Mouse (Mus musculus): Measurements from ENCODE around the gene Fetub. TPM values are rescaled to one million over a fixed set of nuclear protein-coding genes. Genes with fewer than 3 reads are reported as not detected.

The Fetub gene
- polyA plus RNA-seq, 1 experiment from 2014 or later = not detected

GRCm38 (mm10) chr16:22881487-22881886 lies 36.6 kb upstream of the Fetub start:
- Histone ChIP-seq H3K4me1 (replicated peaks; ENCODE audit: control insufficient read depth, insufficient read depth, low read length) (no peaks in the 10 kb centered on the region), H3K27me3 (replicated peaks; ENCODE audit: control insufficient read depth, insufficient read depth, low read length) (no peaks in the 10 kb centered on the region), H3K36me3 (ENCODE audit: control insufficient read depth, insufficient read depth, low read length) (no peaks in the 10 kb centered on the region), H3K9ac (ENCODE audit: low read length) (no peak overlapping the region), H3K4me3 (ENCODE audit: low read depth, low read length) (no peak overlapping the region), H3K27ac (ENCODE audit: low read depth) (no peak overlapping the region), H3K4me2 (ENCODE audit: low read length) (no peak overlapping the region), H3K9me3 (ENCODE audit: control insufficient read depth, low read length) (no peaks in the 10 kb centered on the region)
- ATAC-seq (replicated peaks; ENCODE audit: low FRiP score, low TSS enrichment, low read depth) (no peak), DNase-seq (ENCODE audit: low spot score) (no peak)
- WGBS = 54% methylated on average over 4 of the region's 4 CpGs

GRCm38 (mm10) chr16:22883441-22883840 lies 34.7 kb upstream of the Fetub start:
- no peaks in the 10 kb centered on the region for H3K4me1 ChIP-seq (replicated peaks; ENCODE audit: control insufficient read depth, insufficient read depth, low read length)
- no peaks in the 10 kb centered on the region for H3K9me3 ChIP-seq (ENCODE audit: control insufficient read depth, low read length)
- WGBS = 81% methylated on average over 5 of the region's 5 CpGs
- no peak for ATAC-seq (replicated peaks; ENCODE audit: low FRiP score, low TSS enrichment, low read depth)
- no peak overlapping the region for H3K27ac ChIP-seq (ENCODE audit: low read depth)
- H3K27me3 ChIP-seq (replicated peaks; ENCODE audit: control insufficient read depth, insufficient read depth, low read length) = no peaks in the 10 kb centered on the region
- H3K9ac ChIP-seq (ENCODE audit: low read length) = no peak overlapping the region
- H3K4me2 ChIP-seq (ENCODE audit: low read length) = no peak overlapping the region
- no peak overlapping the region for H3K4me3 ChIP-seq (ENCODE audit: low read depth, low read length)
- DNase-seq (ENCODE audit: low spot score) = no peak
- no peaks in the 10 kb centered on the region for H3K36me3 ChIP-seq (ENCODE audit: control insufficient read depth, insufficient read depth, low read length)

- no peak for ATAC-seq (replicated peaks; ENCODE audit: low FRiP score, low TSS enrichment, low read depth)
- no peak overlapping the region for H3K4me3 ChIP-seq (ENCODE audit: low read depth, low read length)
- no peaks in the 10 kb centered on the region for H3K4me1 ChIP-seq (replicated peaks; ENCODE audit: control insufficient read depth, insufficient read depth, low read length)
- no peak overlapping the region for H3K27ac ChIP-seq (ENCODE audit: low read depth)
- H3K4me2 ChIP-seq (ENCODE audit: low read length) = no peak overlapping the region
- WGBS = 20% methylated on average over 4 of the region's 4 CpGs
- H3K9me3 ChIP-seq (ENCODE audit: control insufficient read depth, low read length) = no peaks in the 10 kb centered on the region
- H3K27me3 ChIP-seq (replicated peaks; ENCODE audit: control insufficient read depth, insufficient read depth, low read length) = no peaks in the 10 kb centered on the region
- no peaks in the 10 kb centered on the region for H3K36me3 ChIP-seq (ENCODE audit: control insufficient read depth, insufficient read depth, low read length)
- no peak for DNase-seq (ENCODE audit: low spot score)
- no peak overlapping the region for H3K9ac ChIP-seq (ENCODE audit: low read length)
Observed at GRCm38 (mm10) chr16:22885356-22885755, 32.8 kb upstream of the Fetub start.

GRCm38 (mm10) chr16:22886726-22887125 lies 31.4 kb upstream of the Fetub start:
- no peak overlapping the region for H3K4me3 ChIP-seq (ENCODE audit: low read depth, low read length)
- no peak overlapping the region for H3K9ac ChIP-seq (ENCODE audit: low read length)
- 71% methylated on average over 3 of the region's 3 CpGs for WGBS
- H3K36me3 ChIP-seq (ENCODE audit: control insufficient read depth, insufficient read depth, low read length) = no peaks in the 10 kb centered on the region
- no peaks in the 10 kb centered on the region for H3K27me3 ChIP-seq (replicated peaks; ENCODE audit: control insufficient read depth, insufficient read depth, low read length)
- ATAC-seq (replicated peaks; ENCODE audit: low FRiP score, low TSS enrichment, low read depth) (no peak), DNase-seq (ENCODE audit: low spot score) (no peak)
- no peak overlapping the region for H3K4me2 ChIP-seq (ENCODE audit: low read length)
- H3K27ac ChIP-seq (ENCODE audit: low read depth) = no peak overlapping the region
- no peaks in the 10 kb centered on the region for H3K4me1 ChIP-seq (replicated peaks; ENCODE audit: control insufficient read depth, insufficient read depth, low read length)
- no peaks in the 10 kb centered on the region for H3K9me3 ChIP-seq (ENCODE audit: control insufficient read depth, low read length)

- no peak overlapping the region for H3K4me2 ChIP-seq (ENCODE audit: low read length)
- H3K4me3 ChIP-seq (ENCODE audit: low read depth, low read length) = no peak overlapping the region
- H3K9me3 ChIP-seq (ENCODE audit: control insufficient read depth, low read length) = no peaks in the 10 kb centered on the region
- H3K9ac ChIP-seq (ENCODE audit: low read length) = no peak overlapping the region
- no peak overlapping the region for H3K27ac ChIP-seq (ENCODE audit: low read depth)
- H3K4me1 ChIP-seq (replicated peaks; ENCODE audit: control insufficient read depth, insufficient read depth, low read length) = no peaks in the 10 kb centered on the region
- H3K36me3 ChIP-seq (ENCODE audit: control insufficient read depth, insufficient read depth, low read length) = no peaks in the 10 kb centered on the region
- DNase-seq (ENCODE audit: low spot score) (no peak), ATAC-seq (replicated peaks; ENCODE audit: low FRiP score, low TSS enrichment, low read depth) (no peak)
- H3K27me3 ChIP-seq (replicated peaks; ENCODE audit: control insufficient read depth, insufficient read depth, low read length) = no peaks in the 10 kb centered on the region
- 72% methylated on average over 4 of the region's 4 CpGs for WGBS
Observed at GRCm38 (mm10) chr16:22888835-22889234, 29.3 kb upstream of the Fetub start.

- ATAC-seq (replicated peaks; ENCODE audit: low FRiP score, low TSS enrichment, low read depth) (no peak), DNase-seq (ENCODE audit: low spot score) (no peak)
- H3K9me3 ChIP-seq (ENCODE audit: control insufficient read depth, low read length) = no peaks in the 10 kb centered on the region
- H3K27me3 ChIP-seq (replicated peaks; ENCODE audit: control insufficient read depth, insufficient read depth, low read length) = no peaks in the 10 kb centered on the region
- 80% methylated on average over 8 of the region's 8 CpGs for WGBS
- no peaks in the 10 kb centered on the region for H3K36me3 ChIP-seq (ENCODE audit: control insufficient read depth, insufficient read depth, low read length)
- no peak overlapping the region for H3K4me2 ChIP-seq (ENCODE audit: low read length)
- no peak overlapping the region for H3K4me3 ChIP-seq (ENCODE audit: low read depth, low read length)
- no peaks in the 10 kb centered on the region for H3K4me1 ChIP-seq (replicated peaks; ENCODE audit: control insufficient read depth, insufficient read depth, low read length)
- no peak overlapping the region for H3K27ac ChIP-seq (ENCODE audit: low read depth)
- H3K9ac ChIP-seq (ENCODE audit: low read length) = no peak overlapping the region
Observed at GRCm38 (mm10) chr16:22889716-22890115, 28.4 kb upstream of the Fetub start.

GRCm38 (mm10) chr16:22890683-22891510 lies 27.2 kb upstream of the Fetub start, which contains the start of gene Ahsg:
Ahsg (plus strand) TSS chr16:22891277.
- no peak within 1 kb of the TSS for H3K9ac ChIP-seq (ENCODE audit: low read length)
- no peaks in the 10 kb centered on the region for H3K9me3 ChIP-seq (ENCODE audit: control insufficient read depth, low read length)
- H3K4me1 ChIP-seq (replicated peaks; ENCODE audit: control insufficient read depth, insufficient read depth, low read length) = no peaks in the 10 kb centered on the region
- no peak within 1 kb of the TSS for H3K27ac ChIP-seq (ENCODE audit: low read depth)
- H3K4me3 ChIP-seq (ENCODE audit: low read depth, low read length) = no peak within 1 kb of the TSS
- ATAC-seq (replicated peaks; ENCODE audit: low FRiP score, low TSS enrichment, low read depth) = no peak
- H3K36me3 ChIP-seq (ENCODE audit: control insufficient read depth, insufficient read depth, low read length) = no peaks in the 10 kb centered on the region
- no peaks in the 10 kb centered on the region for H3K27me3 ChIP-seq (replicated peaks; ENCODE audit: control insufficient read depth, insufficient read depth, low read length)
- H3K4me2 ChIP-seq (ENCODE audit: low read length) = no peak within 1 kb of the TSS
- 91% methylated on average over 11 of the region's 11 CpGs for WGBS
- no peak for DNase-seq (ENCODE audit: low spot score)

- no peak overlapping the region for H3K4me3 ChIP-seq (ENCODE audit: low read depth, low read length)
- no peaks in the 10 kb centered on the region for H3K9me3 ChIP-seq (ENCODE audit: control insufficient read depth, low read length)
- 89% methylated on average over 8 of the region's 8 CpGs for WGBS
- ATAC-seq (replicated peaks; ENCODE audit: low FRiP score, low TSS enrichment, low read depth) (no peak), DNase-seq (ENCODE audit: low spot score) (no peak)
- no peaks in the 10 kb centered on the region for H3K4me1 ChIP-seq (replicated peaks; ENCODE audit: control insufficient read depth, insufficient read depth, low read length)
- no peak overlapping the region for H3K27ac ChIP-seq (ENCODE audit: low read depth)
- H3K36me3 ChIP-seq (ENCODE audit: control insufficient read depth, insufficient read depth, low read length) = no peaks in the 10 kb centered on the region
- no peaks in the 10 kb centered on the region for H3K27me3 ChIP-seq (replicated peaks; ENCODE audit: control insufficient read depth, insufficient read depth, low read length)
- no peak overlapping the region for H3K9ac ChIP-seq (ENCODE audit: low read length)
- no peak overlapping the region for H3K4me2 ChIP-seq (ENCODE audit: low read length)
Observed at GRCm38 (mm10) chr16:22891733-22892154, 26.4 kb upstream of the Fetub start.

GRCm38 (mm10) chr16:22894095-22894494 lies 24.0 kb upstream of the Fetub start:
- H3K27me3 ChIP-seq (replicated peaks; ENCODE audit: control insufficient read depth, insufficient read depth, low read length) = no peaks in the 10 kb centered on the region

More at GRCm38 (mm10) chr16:22894095-22894494, 24.0 kb upstream of the Fetub start:
- Histone ChIP-seq H3K9ac (ENCODE audit: low read length) (no peak overlapping the region), H3K36me3 (ENCODE audit: control insufficient read depth, insufficient read depth, low read length) (no peaks in the 10 kb centered on the region), H3K4me1 (replicated peaks; ENCODE audit: control insufficient read depth, insufficient read depth, low read length) (no peaks in the 10 kb centered on the region), H3K9me3 (ENCODE audit: control insufficient read depth, low read length) (no peaks in the 10 kb centered on the region), H3K4me3 (ENCODE audit: low read depth, low read length) (no peak overlapping the region), H3K4me2 (ENCODE audit: low read length) (no peak overlapping the region), H3K27ac (ENCODE audit: low read depth) (no peak overlapping the region)
- DNase-seq (ENCODE audit: low spot score) (no peak), ATAC-seq (replicated peaks; ENCODE audit: low FRiP score, low TSS enrichment, low read depth) (no peak)
- 84% methylated on average over 8 of the region's 8 CpGs for WGBS
